Mouse (Mus musculus): ENCODE measurements at regions not wholly inside any gene's neighbourhood (a gene's known extent, or its start where the extent isn't known, plus 50 kb on each side); places are given as distances from the start of the nearest gene placed in this dataset.
"Not testable (repeated sequence)": the region's sequence is repeated elsewhere in the genome, so short reads cannot be mapped to it uniquely, and the experiment has no call there.

DNA sequence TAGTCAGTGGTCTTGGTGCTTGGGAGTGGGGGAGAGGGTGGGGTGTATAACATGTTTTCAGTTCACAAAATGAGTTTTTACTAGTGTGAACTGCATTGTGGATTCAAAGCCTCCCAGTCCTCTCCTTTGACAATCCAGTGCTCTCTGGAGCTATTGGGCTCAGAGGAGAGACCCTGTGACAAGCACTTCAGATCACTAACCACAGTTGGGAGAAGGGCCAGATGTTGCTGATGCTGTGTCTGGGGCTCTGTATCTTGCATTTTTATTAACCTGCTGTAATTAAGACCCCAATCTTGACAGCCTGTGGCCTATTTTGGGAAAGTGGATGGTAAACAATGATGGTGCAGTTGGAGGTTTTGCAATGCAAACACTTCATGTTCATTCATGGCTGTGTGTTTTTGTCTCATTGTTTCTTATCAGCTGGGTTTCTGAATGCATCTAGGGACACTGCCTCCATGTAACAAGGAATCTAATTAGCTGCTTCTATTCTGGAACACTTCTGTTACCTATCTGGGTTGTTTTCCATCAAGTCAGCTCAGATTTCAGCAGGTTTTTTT is 320.0 kb upstream of the Ift57 start:
- Histone ChIP-seq H3K9me3 (ENCODE audit: low read length) (no peaks in the 10 kb centered on the region), H3K4me3 (replicated peaks; ENCODE audit: low read length) (no peak overlapping the region), H3K27me3 (ENCODE audit: insufficient read depth, low read length) (no peaks in the 10 kb centered on the region), H3K4me1 (replicated peaks; ENCODE audit: low read depth, low read length) (no peaks in the 10 kb centered on the region), H3K36me3 (ENCODE audit: insufficient read depth, low read length) (no peaks in the 10 kb centered on the region)
- TF ChIP-seq NANOG (IDR thresholded peaks at IDR 0.05; ENCODE audit: borderline replicate concordance, low read length) (no peak), CTCF (conservative IDR thresholded peaks at IDR 0.05; ENCODE audit: low read length) (no peak), POU5F1 (IDR thresholded peaks at IDR 0.05; ENCODE audit: borderline replicate concordance, low read length) (no peak)

DNA sequence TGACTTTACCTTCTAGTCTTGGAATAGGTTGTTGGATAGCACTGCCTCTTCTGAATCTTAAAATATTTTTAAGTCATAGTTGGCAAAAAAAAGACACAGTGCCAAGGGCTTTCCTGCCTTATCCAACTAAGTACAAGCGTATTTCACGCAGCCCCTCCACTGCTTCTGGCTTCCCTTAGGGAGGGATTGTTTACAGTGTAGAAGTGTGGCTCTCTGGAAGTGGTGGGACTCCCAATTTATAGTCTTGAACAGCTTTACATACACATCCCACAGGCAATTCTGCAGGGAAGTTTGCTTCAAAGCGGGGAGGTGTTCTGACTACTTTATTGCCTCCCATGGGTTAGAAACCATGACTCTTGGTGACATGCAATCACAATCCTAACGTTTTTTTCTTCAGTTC is 310.9 kb upstream of the Ift57 start:
- Histone ChIP-seq H3K4me1 (replicated peaks; ENCODE audit: low read depth, low read length) (no peaks in the 10 kb centered on the region), H3K9me3 (ENCODE audit: low read length) (no peaks in the 10 kb centered on the region), H3K4me3 (replicated peaks; ENCODE audit: low read length) (no peak overlapping the region), H3K36me3 (ENCODE audit: insufficient read depth, low read length) (no peaks in the 10 kb centered on the region), H3K27me3 (ENCODE audit: insufficient read depth, low read length) (no peaks in the 10 kb centered on the region)
- TF ChIP-seq NANOG (IDR thresholded peaks at IDR 0.05; ENCODE audit: borderline replicate concordance, low read length): no peak
- TF ChIP-seq POU5F1 (IDR thresholded peaks at IDR 0.05; ENCODE audit: borderline replicate concordance, low read length): no peak
- no peak for TF ChIP-seq CTCF (conservative IDR thresholded peaks at IDR 0.05; ENCODE audit: low read length)

GRCm38 (mm10) chr16:49407956-49408795 is 290.9 kb upstream of the Ift57 start:
- no peak for TF ChIP-seq NANOG (IDR thresholded peaks at IDR 0.05; ENCODE audit: borderline replicate concordance, low read length)
- no peak for TF ChIP-seq POU5F1 (IDR thresholded peaks at IDR 0.05; ENCODE audit: borderline replicate concordance, low read length)
- TF ChIP-seq CTCF (conservative IDR thresholded peaks at IDR 0.05; ENCODE audit: low read length): no peak
- Histone ChIP-seq H3K27me3 (ENCODE audit: insufficient read depth, low read length) (no peaks in the 10 kb centered on the region), H3K36me3 (ENCODE audit: insufficient read depth, low read length) (no peaks in the 10 kb centered on the region), H3K4me1 (replicated peaks; ENCODE audit: low read depth, low read length) (no peaks in the 10 kb centered on the region), H3K4me3 (replicated peaks; ENCODE audit: low read length) (no peak overlapping the region), H3K9me3 (ENCODE audit: low read length) (no peaks in the 10 kb centered on the region)

DNA sequence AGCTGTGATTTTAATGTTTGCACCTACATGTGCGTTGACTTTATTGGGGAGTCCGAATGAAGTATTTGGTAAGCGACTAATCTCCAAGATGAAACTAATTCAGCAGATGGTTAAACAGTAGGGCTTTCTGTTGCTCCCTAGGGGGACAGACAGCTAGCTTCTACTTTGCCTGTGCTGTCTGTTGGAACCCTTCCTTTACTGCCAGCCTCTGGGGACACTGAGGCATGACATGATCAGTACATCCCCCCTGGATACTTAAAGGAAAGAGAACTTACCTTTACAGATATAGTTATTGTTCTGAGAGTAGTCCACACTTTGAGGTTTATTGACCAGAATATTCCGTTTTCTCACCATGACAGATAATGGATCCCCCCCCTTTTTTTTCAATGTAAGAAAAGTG is 289.8 kb upstream of the Ift57 start:
- Histone ChIP-seq H3K4me3 (replicated peaks; ENCODE audit: low read length) (no peak overlapping the region), H3K9me3 (ENCODE audit: low read length) (no peaks in the 10 kb centered on the region), H3K36me3 (ENCODE audit: insufficient read depth, low read length) (no peaks in the 10 kb centered on the region), H3K4me1 (replicated peaks; ENCODE audit: low read depth, low read length) (no peaks in the 10 kb centered on the region), H3K27me3 (ENCODE audit: insufficient read depth, low read length) (no peaks in the 10 kb centered on the region)
- no peak for TF ChIP-seq CTCF (conservative IDR thresholded peaks at IDR 0.05; ENCODE audit: low read length)
- TF ChIP-seq NANOG (IDR thresholded peaks at IDR 0.05; ENCODE audit: borderline replicate concordance, low read length): no peak
- TF ChIP-seq POU5F1 (IDR thresholded peaks at IDR 0.05; ENCODE audit: borderline replicate concordance, low read length): no peak

- no peak overlapping the region for H3K4me3 ChIP-seq (replicated peaks; ENCODE audit: low read length)
- H3K27me3 ChIP-seq (ENCODE audit: insufficient read depth, low read length): no peaks in the 10 kb centered on the region
- no peaks in the 10 kb centered on the region for H3K9me3 ChIP-seq (ENCODE audit: low read length)
- TF ChIP-seq NANOG (IDR thresholded peaks at IDR 0.05; ENCODE audit: borderline replicate concordance, low read length): no peak
- no peak for TF ChIP-seq CTCF (conservative IDR thresholded peaks at IDR 0.05; ENCODE audit: low read length)
- no peak for TF ChIP-seq POU5F1 (IDR thresholded peaks at IDR 0.05; ENCODE audit: borderline replicate concordance, low read length)
- H3K4me1 ChIP-seq (replicated peaks; ENCODE audit: low read depth, low read length): no peaks in the 10 kb centered on the region
- no peaks in the 10 kb centered on the region for H3K36me3 ChIP-seq (ENCODE audit: insufficient read depth, low read length)
Observed at GRCm38 (mm10) chr16:49430296-49430695, 268.7 kb upstream of the Ift57 start.

DNA sequence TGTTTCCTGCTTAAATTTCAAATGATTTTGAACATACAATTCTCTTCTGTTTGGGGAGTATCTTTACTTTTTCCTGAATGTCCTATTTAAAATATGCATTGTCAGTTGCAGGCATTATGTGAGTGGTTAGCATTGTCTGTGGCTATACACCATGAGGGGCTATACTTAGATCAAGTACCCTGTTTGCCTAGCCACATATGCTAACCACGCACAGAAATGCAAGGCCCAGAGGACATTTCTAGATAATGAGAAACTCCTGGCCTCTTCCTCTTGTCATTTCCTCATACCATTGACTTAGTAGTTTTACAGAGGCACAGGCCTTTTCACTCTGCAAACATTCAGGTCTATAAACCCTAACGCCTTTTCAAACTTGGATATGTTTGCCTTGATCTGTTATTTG is 267.1 kb upstream of the Ift57 start:
- H3K9me3 ChIP-seq (ENCODE audit: low read length): no peaks in the 10 kb centered on the region
- H3K4me3 ChIP-seq (replicated peaks; ENCODE audit: low read length): no peak overlapping the region
- H3K27me3 ChIP-seq (ENCODE audit: insufficient read depth, low read length): no peaks in the 10 kb centered on the region
- no peak for TF ChIP-seq CTCF (conservative IDR thresholded peaks at IDR 0.05; ENCODE audit: low read length)
- TF ChIP-seq POU5F1 (IDR thresholded peaks at IDR 0.05; ENCODE audit: borderline replicate concordance, low read length): no peak
- TF ChIP-seq NANOG (IDR thresholded peaks at IDR 0.05; ENCODE audit: borderline replicate concordance, low read length): no peak
- H3K4me1 ChIP-seq (replicated peaks; ENCODE audit: low read depth, low read length): no peaks in the 10 kb centered on the region
- no peaks in the 10 kb centered on the region for H3K36me3 ChIP-seq (ENCODE audit: insufficient read depth, low read length)

DNA sequence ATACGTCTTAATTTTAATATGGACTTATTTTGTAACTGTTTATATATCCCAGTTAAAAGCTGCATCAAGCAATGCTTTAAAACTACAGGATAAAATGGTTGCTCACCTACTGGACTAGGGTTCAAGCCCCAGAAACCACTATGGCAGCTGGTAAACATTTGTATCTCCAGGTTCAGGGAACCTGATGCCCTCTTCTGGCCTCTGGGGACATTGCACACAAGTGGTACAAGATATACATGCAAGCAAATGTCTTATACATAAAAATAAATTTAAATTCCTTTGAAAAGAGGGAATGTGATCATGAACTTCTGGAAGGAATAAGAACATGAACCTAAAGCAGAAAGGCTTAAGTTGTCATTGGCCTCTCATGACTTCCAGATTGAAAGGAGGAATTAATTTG is 257.8 kb upstream of the Ift57 start:
- Histone ChIP-seq H3K4me1 (replicated peaks; ENCODE audit: low read depth, low read length) (no peaks in the 10 kb centered on the region), H3K4me3 (replicated peaks; ENCODE audit: low read length) (no peak overlapping the region), H3K27me3 (ENCODE audit: insufficient read depth, low read length) (no peaks in the 10 kb centered on the region), H3K36me3 (ENCODE audit: insufficient read depth, low read length) (no peaks in the 10 kb centered on the region), H3K9me3 (ENCODE audit: low read length) (no peaks in the 10 kb centered on the region)
- peak; percentile 58 for TF ChIP-seq CTCF (conservative IDR thresholded peaks at IDR 0.05; ENCODE audit: low read length)
- no peak for TF ChIP-seq NANOG (IDR thresholded peaks at IDR 0.05; ENCODE audit: borderline replicate concordance, low read length)

DNA sequence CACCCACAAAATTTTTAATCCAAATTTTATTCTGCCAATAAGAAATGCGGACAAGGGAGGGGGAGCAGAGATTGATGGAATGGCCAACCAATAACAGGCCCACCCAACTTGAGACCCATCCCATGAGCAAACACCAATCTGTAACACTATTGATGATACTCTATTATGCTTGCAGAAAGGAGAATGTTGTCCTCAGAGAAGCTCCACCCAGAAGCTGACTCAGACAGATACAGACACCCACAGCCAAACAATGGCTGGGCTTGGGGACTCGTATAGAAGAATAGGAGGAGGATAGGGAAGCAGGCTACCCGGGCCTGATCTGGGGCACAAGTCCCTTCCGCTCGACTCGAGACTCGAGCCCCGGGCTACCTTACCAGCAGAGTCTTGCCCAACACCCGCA is 251.7 kb upstream of the Ift57 start:
- 0 out of 2 replicates have a peak overlapping the region, but pooled peaks have one; percentile 20 for H3K4me3 ChIP-seq (replicated peaks; ENCODE audit: low read length)
- H3K9me3 ChIP-seq (ENCODE audit: low read length); H3K36me3 ChIP-seq (ENCODE audit: insufficient read depth, low read length); H3K4me1 ChIP-seq (replicated peaks; ENCODE audit: low read depth, low read length); H3K27me3 ChIP-seq (ENCODE audit: insufficient read depth, low read length): not testable (repeated sequence)

GRCm38 (mm10) chr16:49493881-49494280 is 205.2 kb upstream of the Ift57 start:
- Histone ChIP-seq H3K9me3 (ENCODE audit: low read length) (no peaks in the 10 kb centered on the region), H3K36me3 (ENCODE audit: insufficient read depth, low read length) (no peaks in the 10 kb centered on the region), H3K4me3 (replicated peaks; ENCODE audit: low read length) (no peak overlapping the region), H3K27me3 (ENCODE audit: insufficient read depth, low read length) (no peaks in the 10 kb centered on the region), H3K4me1 (replicated peaks; ENCODE audit: low read depth, low read length) (no peaks in the 10 kb centered on the region)
- TF ChIP-seq POU5F1 (IDR thresholded peaks at IDR 0.05; ENCODE audit: borderline replicate concordance, low read length): no peak
- TF ChIP-seq CTCF (conservative IDR thresholded peaks at IDR 0.05; ENCODE audit: low read length): no peak
- TF ChIP-seq NANOG (IDR thresholded peaks at IDR 0.05; ENCODE audit: borderline replicate concordance, low read length): no peak

All from E14TG2a.4 (cell line).